Mouse (Mus musculus) spleen, adult 2 months (tissue): ENCODE measurements around the gene Maml2. TPM values are rescaled to one million over a fixed set of nuclear protein-coding genes. Genes with fewer than 3 reads are reported as not detected.

ENCODE experiments used
- DNase-seq, 2 experiments: peaks; one replicate each; pipeline versions ENCODE4 v3.0.0 to v3.0.0-alpha.2; 2012 to 2021; ENCODE audit warnings: low spot score in 2 of 2, low read depth in 1 of 2
- H3K27ac ChIP-seq: fragments of 200-500 bp; 2 replicates; pipeline ENCODE4 v1.5.1; 2012; ENCODE audit warnings: low read length, inconsistent platforms; ENCODE audit not compliant: insufficient read depth
- H3K27me3 ChIP-seq: fragments of 200-500 bp; 2 replicates; pipeline ENCODE4 v1.6.1; 2012; ENCODE audit warnings: mild to moderate bottlenecking, moderate library complexity, low read length, inconsistent platforms; ENCODE audit not compliant: control insufficient read depth, insufficient read depth
- H3K36me3 ChIP-seq: fragments of 200-500 bp; 2 replicates; pipeline ENCODE4 v1.6.1; 2012; ENCODE audit warnings: mild to moderate bottlenecking, low read length, inconsistent platforms; ENCODE audit not compliant: control insufficient read depth, insufficient read depth
- H3K4me1 ChIP-seq: fragments of 200-500 bp; 2 replicates; pipeline ENCODE4 v1.6.1; 2011; ENCODE audit warnings: inconsistent platforms; ENCODE audit not compliant: control insufficient read depth, insufficient read depth, insufficient read length
- H3K4me3 ChIP-seq: fragments of 200-500 bp; 2 replicates; pipeline ENCODE4 v1.5.1; 2011; ENCODE audit warnings: mild to moderate bottlenecking, inconsistent platforms; ENCODE audit not compliant: insufficient read depth, insufficient read length; ENCODE audit errors: extremely low read depth
- CTCF ChIP-seq: fragments of 200-500 bp; IDR thresholded peaks from 2 replicates; pipeline ENCODE4 v1.5.1; 2011; ENCODE audit warnings: mild to moderate bottlenecking, inconsistent platforms; ENCODE audit not compliant: insufficient read depth, insufficient read length, insufficient replicate concordance; ENCODE audit errors: extremely low read depth
- POLR2A ChIP-seq: fragments of 200-500 bp; IDR thresholded peaks from 2 replicates; pipeline ENCODE4 v1.6.1; 2011; ENCODE audit warnings: low read depth, low read length, inconsistent platforms
- WGBS: fragments of 180-500 bp; shearing (Covaris S2); methylation state at CpG from one replicate; pipeline ENCODE4 v1.1.7; 2018; 5-methylcytosine and 5-hydroxymethylcytosine counted together
- polyA plus RNA-seq: library from polyadenylated mRNA; depleted of rRNA; stranded (reverse); fragments of >200 nt; gene quantifications from 2 replicates; pipeline ENCODE4 v1.2.3, GENCODE M21; 2012

The Maml2 gene
- polyA plus RNA-seq, 1 experiment = 9.4 TPM

- Histone ChIP-seq H3K27me3 (no peaks in the 10 kb centered on the region), H3K4me3 (no peak overlapping the region), H3K4me1 (peaks cover 2% of the 10 kb centered on the region; the same call in 1 of the 2 replicates), H3K27ac (no peak overlapping the region), H3K36me3 (no peaks in the 10 kb centered on the region)
- no peak for DNase-seq
- TF ChIP-seq CTCF = no peak
- TF ChIP-seq POLR2A = no peak
- WGBS = 92% methylated on average over 8 of the region's 8 CpGs
Measured at GRCm38 (mm10) chr9:13613325-13614268, 315.8 kb downstream of the Maml2 start.

GRCm38 (mm10) chr9:13616383-13617009 is 318.7 kb downstream of the Maml2 start:
- no peak overlapping the region for H3K4me3 ChIP-seq
- WGBS = 87% methylated on average over 5 of the region's 5 CpGs
- DNase-seq = no peak
- H3K36me3 ChIP-seq = peaks cover 8% of the 10 kb centered on the region
- H3K4me1 ChIP-seq = peaks cover 2% of the 10 kb centered on the region; the same call in 1 of the 2 replicates
- H3K27ac ChIP-seq = no peak overlapping the region
- no peaks in the 10 kb centered on the region for H3K27me3 ChIP-seq
- TF ChIP-seq CTCF (no peak), POLR2A (no peak)

GRCm38 (mm10) chr9:13620794-13621193 is 323.0 kb downstream of the Maml2 start:
- H3K27me3 ChIP-seq = no peaks in the 10 kb centered on the region
- no peak overlapping the region for H3K27ac ChIP-seq
- WGBS = 90% methylated on average over 6 of the region's 6 CpGs
- TF ChIP-seq CTCF (no peak), POLR2A (no peak)
- peaks cover 11% of the 10 kb centered on the region for H3K36me3 ChIP-seq
- H3K4me3 ChIP-seq = no peak overlapping the region
- H3K4me1 ChIP-seq = no peaks in the 10 kb centered on the region
- DNase-seq = no peak

- 94% methylated on average over 3 of the region's 3 CpGs for WGBS
- no peak for TF ChIP-seq POLR2A
- no peak for TF ChIP-seq CTCF
- DNase-seq = no peak
Measured at GRCm38 (mm10) chr9:13621941-13622340, 324.2 kb downstream of the Maml2 start.

GRCm38 (mm10) chr9:13622426-13622825 is 324.7 kb downstream of the Maml2 start:
- no peaks in the 10 kb centered on the region for H3K4me1 ChIP-seq
- no peaks in the 10 kb centered on the region for H3K27me3 ChIP-seq
- peaks cover 11% of the 10 kb centered on the region for H3K36me3 ChIP-seq
- H3K4me3 ChIP-seq = no peak overlapping the region
- WGBS = 76% methylated on average over 5 of the region's 5 CpGs
- no peak for TF ChIP-seq CTCF
- no peak for TF ChIP-seq POLR2A
- DNase-seq = no peak
- H3K27ac ChIP-seq = no peak overlapping the region

More at GRCm38 (mm10) chr9:13621941-13622340, 324.2 kb downstream of the Maml2 start:
- Histone ChIP-seq H3K27me3 (no peaks in the 10 kb centered on the region), H3K4me1 (no peaks in the 10 kb centered on the region), H3K27ac (no peak overlapping the region), H3K36me3 (peaks cover 11% of the 10 kb centered on the region), H3K4me3 (no peak overlapping the region)

GRCm38 (mm10) chr9:13623892-13624422 is 326.2 kb downstream of the Maml2 start:
- TF ChIP-seq POLR2A (no peak), CTCF (no peak)
- WGBS = 96% methylated on average over 3 of the region's 3 CpGs

More at GRCm38 (mm10) chr9:13623892-13624422, 326.2 kb downstream of the Maml2 start:
- peaks cover 11% of the 10 kb centered on the region for H3K36me3 ChIP-seq
- no peaks in the 10 kb centered on the region for H3K27me3 ChIP-seq
- H3K4me3 ChIP-seq = no peak overlapping the region
- no peak overlapping the region for H3K27ac ChIP-seq
- DNase-seq = no peak
- H3K4me1 ChIP-seq = no peaks in the 10 kb centered on the region
